Mouse (Mus musculus): ENCODE measurements around the gene Ppp1r18. TPM values are rescaled to one million over a fixed set of nuclear protein-coding genes. Genes with fewer than 3 reads are reported as not detected.
A peak's percentile ranks its signal among the peaks of the same experiment; 100 is the strongest.

Ppp1r18 gene
- total and polyA plus RNA-seq, 2 experiments from 2014 or later, result 14.1 to 33.0 TPM

DNA sequence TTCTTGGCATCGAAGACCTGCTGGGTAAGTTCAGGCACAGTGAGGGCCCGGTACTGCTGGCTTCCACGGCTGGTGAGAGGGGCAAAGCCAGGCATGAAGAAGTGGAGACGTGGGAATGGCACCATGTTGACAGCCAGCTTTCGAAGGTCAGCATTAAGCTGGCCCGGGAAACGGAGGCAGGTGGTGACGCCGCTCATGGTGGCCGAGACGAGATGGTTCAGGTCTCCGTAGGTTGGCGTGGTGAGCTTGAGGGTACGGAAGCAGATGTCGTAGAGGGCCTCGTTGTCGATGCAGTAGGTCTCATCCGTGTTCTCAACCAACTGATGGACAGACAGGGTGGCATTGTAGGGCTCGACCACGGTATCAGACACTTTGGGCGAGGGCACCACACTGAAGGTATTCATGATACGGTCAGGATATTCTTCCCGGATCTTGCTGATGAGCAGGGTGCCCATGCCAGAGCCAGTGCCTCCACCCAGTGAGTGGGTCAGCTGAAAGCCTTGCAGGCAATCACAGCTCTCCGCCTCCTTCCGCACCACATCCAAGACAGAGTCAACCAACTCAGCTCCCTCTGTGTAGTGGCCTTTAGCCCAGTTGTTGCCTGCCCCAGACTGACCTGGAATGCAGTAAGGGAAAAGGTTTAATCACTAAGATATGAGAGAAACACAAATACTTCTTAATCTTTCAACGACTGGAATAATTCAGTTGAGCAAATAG lies 29.8 kb upstream of the Ppp1r18 start:
- no peaks in the 10 kb centered on the region for H3K9me3 ChIP-seq (ENCODE audit: low read length)
- H3K9ac ChIP-seq (replicated peaks; ENCODE audit: low read length, poor library complexity, severe bottlenecking), result peak overlapping the region; percentile 19; the same call in 1 of the 2 replicates
- no peak for DNase-seq (ENCODE audit: low spot score)
- peak overlapping the region; percentile 71 for H3K4me3 ChIP-seq (ENCODE audit: low read depth, low read length)
- ATAC-seq (ENCODE audit: low FRiP score), result no peak
- 0 out of 2 replicates have a peak overlapping the region, but pooled peaks have one; percentile 95 for H3K27ac ChIP-seq (ENCODE audit: low read depth, low read length)
- no peaks in the 10 kb centered on the region; the same call in 1 of the 2 replicates for H3K4me1 ChIP-seq (ENCODE audit: insufficient read depth, low read length)
- H3K27me3 ChIP-seq (ENCODE audit: insufficient read depth, low read length), result no peaks in the 10 kb centered on the region
- 72% methylated on average over 26 of the region's 26 CpGs for WGBS
- no peak for TF ChIP-seq CTCF (IDR thresholded peaks at IDR 0.05)
- peak overlapping the region; percentile 75 for H3K4me2 ChIP-seq (ENCODE audit: low read depth, low read length, poor library complexity, severe bottlenecking)
- peaks cover 29% of the 10 kb centered on the region for H3K36me3 ChIP-seq (ENCODE audit: insufficient read depth, low read length)

DNA sequence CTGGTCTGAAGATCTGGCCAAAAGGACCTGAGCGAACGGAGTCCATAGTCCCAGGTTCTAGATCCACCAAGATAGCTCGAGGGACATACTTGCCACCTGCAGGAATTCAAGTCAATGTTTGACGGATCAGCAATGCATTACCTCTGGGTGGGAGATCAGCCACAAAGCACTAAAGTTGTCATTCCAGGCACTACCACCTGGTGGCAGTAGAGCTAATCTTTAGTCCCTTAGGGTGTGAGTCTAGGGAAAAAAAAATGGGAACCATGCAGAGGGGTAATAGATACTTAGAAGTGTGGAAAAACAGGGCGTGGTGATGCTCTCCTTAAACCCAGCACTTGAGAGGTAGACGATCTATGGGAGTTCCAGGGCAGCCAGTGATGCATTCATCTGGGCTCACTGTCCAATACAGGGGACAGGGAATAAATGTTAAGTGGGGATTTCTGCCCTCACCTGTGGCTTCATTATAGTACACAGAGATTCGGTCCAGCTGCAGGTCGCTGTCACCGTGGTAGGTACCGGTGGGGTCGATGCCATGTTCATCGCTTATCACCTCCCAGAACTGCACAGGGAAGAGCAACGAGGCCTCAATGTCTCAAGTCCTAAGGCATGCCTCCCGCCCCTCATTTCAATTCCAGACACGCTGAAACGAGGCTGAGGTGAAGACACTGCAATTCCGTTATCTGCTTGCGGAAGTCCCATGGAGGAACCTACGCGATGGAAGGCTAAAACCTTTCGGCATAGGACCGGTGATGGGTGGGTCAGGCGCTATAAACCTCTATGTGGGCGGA lies 29.0 kb upstream of the Ppp1r18 start:
- Histone ChIP-seq H3K36me3 (ENCODE audit: insufficient read depth, low read length) (peaks cover 29% of the 10 kb centered on the region), H3K27ac (ENCODE audit: low read depth, low read length) (peak overlapping the region; percentile 95), H3K4me3 (ENCODE audit: low read depth, low read length) (peak overlapping the region; percentile 71), H3K9ac (replicated peaks; ENCODE audit: low read length, poor library complexity, severe bottlenecking) (peak overlapping the region; percentile 97), H3K4me2 (ENCODE audit: low read depth, low read length, poor library complexity, severe bottlenecking) (peak overlapping the region; percentile 75), H3K4me1 (ENCODE audit: insufficient read depth, low read length) (no peaks in the 10 kb centered on the region; the same call in 1 of the 2 replicates), H3K9me3 (ENCODE audit: low read length) (no peaks in the 10 kb centered on the region), H3K27me3 (ENCODE audit: insufficient read depth, low read length) (no peaks in the 10 kb centered on the region)
- peak; percentile 95 for TF ChIP-seq CTCF (IDR thresholded peaks at IDR 0.05)
- WGBS, result 7% methylated on average over 23 of the region's 24 CpGs
- ATAC-seq (ENCODE audit: low FRiP score) (peak; percentile 6; the same call in 1 of the 2 replicates), DNase-seq (ENCODE audit: low spot score) (peak; percentile 97)

DNA sequence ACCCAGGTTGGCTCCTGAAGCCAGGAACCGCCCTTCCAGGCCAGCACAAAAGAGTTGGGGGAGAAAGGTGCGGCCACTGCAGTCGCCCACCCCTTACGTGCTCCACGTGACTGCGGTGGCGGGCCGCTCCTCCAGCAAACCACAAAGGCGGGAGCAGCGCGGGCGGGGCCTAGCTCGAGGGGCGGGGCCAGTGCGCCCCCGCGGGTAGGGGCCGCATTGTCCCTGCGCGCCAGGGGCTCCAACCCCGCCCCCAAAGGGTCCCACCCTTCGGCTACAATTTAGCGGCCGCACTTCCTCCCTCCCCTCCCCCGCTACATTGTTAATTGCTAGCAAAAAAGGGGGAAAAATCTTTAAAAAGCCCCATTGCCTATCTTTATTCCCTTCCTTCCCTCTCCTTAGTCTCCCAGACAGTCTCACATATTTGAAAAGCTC lies 28.4 kb upstream of the Ppp1r18 start:
- WGBS, result 0% methylated on average over 22 of the region's 25 CpGs

DNA sequence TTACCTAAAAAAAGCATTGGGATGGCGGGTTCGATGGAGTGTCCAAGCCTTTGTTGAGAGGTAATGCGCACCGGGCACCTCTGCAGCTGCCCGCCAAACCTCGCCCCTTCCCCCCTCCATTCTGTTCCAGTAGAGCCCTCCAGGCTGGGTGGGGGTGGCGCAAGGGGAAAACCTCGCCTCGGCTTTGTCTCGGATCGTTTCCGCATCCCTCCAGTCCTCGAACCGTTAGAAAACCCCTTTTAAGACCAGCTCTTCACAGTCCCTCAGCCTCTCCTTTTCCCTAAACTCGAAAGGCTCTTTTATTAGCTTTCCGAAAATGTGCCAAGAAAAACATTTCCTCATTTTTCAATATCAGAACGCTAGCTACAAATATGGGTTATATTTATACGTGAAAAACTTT lies 27.9 kb upstream of the Ppp1r18 start:
- H3K27me3 ChIP-seq (ENCODE audit: insufficient read depth, low read length), result no peaks in the 10 kb centered on the region
- H3K36me3 ChIP-seq (ENCODE audit: insufficient read depth, low read length), result peaks cover 25% of the 10 kb centered on the region
- no peaks in the 10 kb centered on the region for H3K9me3 ChIP-seq (ENCODE audit: low read length)
- no peaks in the 10 kb centered on the region; the same call in 1 of the 2 replicates for H3K4me1 ChIP-seq (ENCODE audit: insufficient read depth, low read length)
- 0% methylated on average over 18 of the region's 18 CpGs for WGBS
- DNase-seq (ENCODE audit: low spot score) (peak; percentile 70), ATAC-seq (ENCODE audit: low FRiP score) (peak; percentile 6; the same call in 1 of the 2 replicates)
- H3K4me2 ChIP-seq (ENCODE audit: low read depth, low read length, poor library complexity, severe bottlenecking), result peak overlapping the region; percentile 75
- H3K4me3 ChIP-seq (ENCODE audit: low read depth, low read length), result peak overlapping the region; percentile 71
- TF ChIP-seq CTCF (IDR thresholded peaks at IDR 0.05), result no peak
- H3K9ac ChIP-seq (replicated peaks; ENCODE audit: low read length, poor library complexity, severe bottlenecking), result peak overlapping the region; percentile 97
- H3K27ac ChIP-seq (ENCODE audit: low read depth, low read length), result peak overlapping the region; percentile 95

More for the DNA sequence above, 28.4 kb upstream of the Ppp1r18 start:
- H3K27ac ChIP-seq (ENCODE audit: low read depth, low read length), result peak overlapping the region; percentile 95
- peak overlapping the region; percentile 71 for H3K4me3 ChIP-seq (ENCODE audit: low read depth, low read length)
- TF ChIP-seq CTCF (IDR thresholded peaks at IDR 0.05), result no peak
- DNase-seq (ENCODE audit: low spot score) (peak; percentile 92), ATAC-seq (ENCODE audit: low FRiP score) (peak; percentile 47)
- peak overlapping the region; percentile 75 for H3K4me2 ChIP-seq (ENCODE audit: low read depth, low read length, poor library complexity, severe bottlenecking)
- H3K9ac ChIP-seq (replicated peaks; ENCODE audit: low read length, poor library complexity, severe bottlenecking), result peak overlapping the region; percentile 97
- H3K27me3 ChIP-seq (ENCODE audit: insufficient read depth, low read length), result no peaks in the 10 kb centered on the region
- H3K36me3 ChIP-seq (ENCODE audit: insufficient read depth, low read length), result peaks cover 29% of the 10 kb centered on the region
- H3K4me1 ChIP-seq (ENCODE audit: insufficient read depth, low read length), result no peaks in the 10 kb centered on the region; the same call in 1 of the 2 replicates
- no peaks in the 10 kb centered on the region for H3K9me3 ChIP-seq (ENCODE audit: low read length)

DNA sequence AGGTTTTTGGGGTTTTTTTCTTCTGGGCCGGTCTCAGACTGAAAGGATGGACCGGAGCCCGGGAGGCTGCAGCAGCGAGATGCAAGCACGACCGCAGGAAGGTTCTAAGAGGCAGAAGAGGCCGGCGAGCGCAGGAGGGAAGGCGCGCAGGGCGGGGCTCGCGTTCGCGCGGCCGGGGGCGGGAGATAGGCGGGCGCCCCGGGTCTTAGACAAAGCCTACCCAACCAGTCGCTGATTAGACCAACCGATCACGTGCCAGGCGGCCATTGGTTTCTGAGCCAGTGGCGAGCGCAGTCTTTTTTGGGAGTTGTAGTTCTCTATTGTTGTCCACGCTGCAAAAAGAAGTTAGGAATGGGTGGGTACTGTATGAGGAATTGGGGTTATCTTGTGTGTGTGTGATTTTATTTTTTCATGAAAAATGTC lies 27.3 kb upstream of the Ppp1r18 start, which contains the start of gene Tubb5:
TSS of gene Tubb5 (minus strand) at position 185 of the 423 bp plus-strand sequence.
- WGBS, result under 1% methylated on average over 29 of the region's 29 CpGs
- peak; percentile 99 for DNase-seq (ENCODE audit: low spot score)
- Histone ChIP-seq H3K9me3 (ENCODE audit: low read length) (no peaks in the 10 kb centered on the region), H3K4me1 (ENCODE audit: insufficient read depth, low read length) (no peaks in the 10 kb centered on the region; the same call in 1 of the 2 replicates), H3K27ac (ENCODE audit: low read depth, low read length) (peak within 1 kb of the TSS; percentile 95), H3K4me2 (ENCODE audit: low read depth, low read length, poor library complexity, severe bottlenecking) (peak within 1 kb of the TSS; percentile 75), H3K9ac (replicated peaks; ENCODE audit: low read length, poor library complexity, severe bottlenecking) (peak within 1 kb of the TSS; percentile 97), H3K4me3 (ENCODE audit: low read depth, low read length) (peak within 1 kb of the TSS; percentile 71), H3K36me3 (ENCODE audit: insufficient read depth, low read length) (peaks cover 19% of the 10 kb centered on the region), H3K27me3 (ENCODE audit: insufficient read depth, low read length) (no peaks in the 10 kb centered on the region)
- ATAC-seq (ENCODE audit: low FRiP score), result peak; percentile 73
- no peak for TF ChIP-seq CTCF (IDR thresholded peaks at IDR 0.05)
